Mouse (Mus musculus): ENCODE results near the gene 1700003H04Rik. TPM values are rescaled to one million over a fixed set of nuclear protein-coding genes. Genes with fewer than 3 reads are reported as not detected.

The 1700003H04Rik gene
- not detected in 2 replicates for polyA plus RNA-seq (2015; fragmentation: Nextera tagmentation; extraction: Ambion mirVana)

- TF ChIP-seq EP300 (IDR thresholded peaks at IDR 0.05; ENCODE audit: low read depth) (no peak), CTCF (IDR thresholded peaks at IDR 0.05; ENCODE audit: low read depth) (no peak)
Measured at GRCm38 (mm10) chr3:124581001-124581400, at the start of gene 1700003H04Rik. Gene 1700003H04Rik, minus strand, starts transcription at chr3:124581101.

GRCm38 (mm10) chr3:124623031-124623430 is 42.1 kb upstream of the 1700003H04Rik start:
- Histone ChIP-seq H3K36me3 (replicated peaks; ENCODE audit: insufficient read depth, low read length) (no peaks in the 10 kb centered on the region), H3K4me2 (ENCODE audit: low read depth, low read length) (no peak overlapping the region), H3K9ac (replicated peaks) (no peak overlapping the region), H3K4me3 (ENCODE audit: low read depth, low read length) (no peak overlapping the region), H3K27me3 (ENCODE audit: insufficient read depth, low read length) (no peaks in the 10 kb centered on the region), H3K4me1 (ENCODE audit: insufficient read depth) (no peaks in the 10 kb centered on the region), H3K27ac (ENCODE audit: low read depth) (no peak overlapping the region), H3K9me3 (ENCODE audit: low read length) (no peaks in the 10 kb centered on the region)
- no peak for DNase-seq
- TF ChIP-seq EP300 (IDR thresholded peaks at IDR 0.05; ENCODE audit: low read depth) (no peak), CTCF (IDR thresholded peaks at IDR 0.05; ENCODE audit: low read depth) (no peak)
- whole genome bisulfite sequencing (ENCODE audit: insufficient replicate concordance) = 64% methylated on average over 3 of the region's 3 CpGs
- ATAC-seq = no peak

More at GRCm38 (mm10) chr3:124581001-124581400, at the start of gene 1700003H04Rik:
- Histone ChIP-seq H3K4me2 (ENCODE audit: low read depth, low read length) (no peak within 1 kb of the TSS), H3K9ac (replicated peaks) (no peak within 1 kb of the TSS), H3K36me3 (replicated peaks; ENCODE audit: insufficient read depth, low read length) (no peaks in the 10 kb centered on the region), H3K4me1 (ENCODE audit: insufficient read depth) (no peaks in the 10 kb centered on the region), H3K27ac (ENCODE audit: low read depth) (no peak within 1 kb of the TSS), H3K27me3 (ENCODE audit: insufficient read depth, low read length) (no peaks in the 10 kb centered on the region), H3K9me3 (ENCODE audit: low read length) (no peaks in the 10 kb centered on the region), H3K4me3 (ENCODE audit: low read depth, low read length) (no peak within 1 kb of the TSS)
- ATAC-seq (no peak), DNase-seq (no peak)

- no peaks in the 10 kb centered on the region for H3K27me3 ChIP-seq (ENCODE audit: insufficient read depth, low read length)
- no peak overlapping the region for H3K4me2 ChIP-seq (ENCODE audit: low read depth, low read length)
- DNase-seq (no peak), ATAC-seq (no peak)
- WGBS (ENCODE audit: insufficient replicate concordance) = 47% methylated on average over 1 of the region's 1 CpGs
- H3K4me1 ChIP-seq (ENCODE audit: insufficient read depth) = no peaks in the 10 kb centered on the region
- no peak for TF ChIP-seq EP300 (IDR thresholded peaks at IDR 0.05; ENCODE audit: low read depth)
- no peak for TF ChIP-seq CTCF (IDR thresholded peaks at IDR 0.05; ENCODE audit: low read depth)
- no peak overlapping the region for H3K9ac ChIP-seq (replicated peaks)
- H3K4me3 ChIP-seq (ENCODE audit: low read depth, low read length) = no peak overlapping the region
- H3K9me3 ChIP-seq (ENCODE audit: low read length) = no peaks in the 10 kb centered on the region
- H3K36me3 ChIP-seq (replicated peaks; ENCODE audit: insufficient read depth, low read length) = no peaks in the 10 kb centered on the region
- H3K27ac ChIP-seq (ENCODE audit: low read depth) = no peak overlapping the region
Measured at GRCm38 (mm10) chr3:124613287-124613686, 32.4 kb upstream of the 1700003H04Rik start.

GRCm38 (mm10) chr3:124609956-124610355 is 29.1 kb upstream of the 1700003H04Rik start:
- H3K4me3 ChIP-seq (ENCODE audit: low read depth, low read length) = no peak overlapping the region
- no peak overlapping the region for H3K4me2 ChIP-seq (ENCODE audit: low read depth, low read length)
- no peak for ATAC-seq
- H3K36me3 ChIP-seq (replicated peaks; ENCODE audit: insufficient read depth, low read length) = no peaks in the 10 kb centered on the region
- no peaks in the 10 kb centered on the region for H3K4me1 ChIP-seq (ENCODE audit: insufficient read depth)
- H3K9me3 ChIP-seq (ENCODE audit: low read length) = no peaks in the 10 kb centered on the region
- no peaks in the 10 kb centered on the region for H3K27me3 ChIP-seq (ENCODE audit: insufficient read depth, low read length)
- DNase-seq = no peak
- H3K9ac ChIP-seq (replicated peaks) = no peak overlapping the region
- no peak overlapping the region for H3K27ac ChIP-seq (ENCODE audit: low read depth)
- no peak for TF ChIP-seq EP300 (IDR thresholded peaks at IDR 0.05; ENCODE audit: low read depth)
- TF ChIP-seq CTCF (IDR thresholded peaks at IDR 0.05; ENCODE audit: low read depth) = no peak

- DNase-seq (no peak), ATAC-seq (no peak)
- Histone ChIP-seq H3K27ac (ENCODE audit: low read depth) (no peak overlapping the region), H3K9ac (replicated peaks) (no peak overlapping the region), H3K27me3 (ENCODE audit: insufficient read depth, low read length) (no peaks in the 10 kb centered on the region), H3K4me2 (ENCODE audit: low read depth, low read length) (no peak overlapping the region), H3K4me1 (ENCODE audit: insufficient read depth) (no peaks in the 10 kb centered on the region), H3K9me3 (ENCODE audit: low read length) (no peaks in the 10 kb centered on the region), H3K4me3 (ENCODE audit: low read depth, low read length) (no peak overlapping the region), H3K36me3 (replicated peaks; ENCODE audit: insufficient read depth, low read length) (no peaks in the 10 kb centered on the region)
- TF ChIP-seq CTCF (IDR thresholded peaks at IDR 0.05; ENCODE audit: low read depth) (no peak), EP300 (IDR thresholded peaks at IDR 0.05; ENCODE audit: low read depth) (no peak)
Measured at GRCm38 (mm10) chr3:124606021-124606517, 25.2 kb upstream of the 1700003H04Rik start.

GRCm38 (mm10) chr3:124605518-124605917 is 24.6 kb upstream of the 1700003H04Rik start:
- no peak overlapping the region for H3K4me3 ChIP-seq (ENCODE audit: low read depth, low read length)
- WGBS (ENCODE audit: insufficient replicate concordance) = 67% methylated on average over 1 of the region's 1 CpGs
- no peak overlapping the region for H3K4me2 ChIP-seq (ENCODE audit: low read depth, low read length)
- no peak for ATAC-seq
- no peak for DNase-seq
- no peaks in the 10 kb centered on the region for H3K9me3 ChIP-seq (ENCODE audit: low read length)
- H3K4me1 ChIP-seq (ENCODE audit: insufficient read depth) = no peaks in the 10 kb centered on the region
- H3K36me3 ChIP-seq (replicated peaks; ENCODE audit: insufficient read depth, low read length) = no peaks in the 10 kb centered on the region
- TF ChIP-seq EP300 (IDR thresholded peaks at IDR 0.05; ENCODE audit: low read depth) = no peak
- no peak for TF ChIP-seq CTCF (IDR thresholded peaks at IDR 0.05; ENCODE audit: low read depth)
- no peak overlapping the region for H3K27ac ChIP-seq (ENCODE audit: low read depth)
- no peaks in the 10 kb centered on the region for H3K27me3 ChIP-seq (ENCODE audit: insufficient read depth, low read length)
- H3K9ac ChIP-seq (replicated peaks) = no peak overlapping the region

- Histone ChIP-seq H3K36me3 (replicated peaks; ENCODE audit: insufficient read depth, low read length) (no peaks in the 10 kb centered on the region), H3K27ac (ENCODE audit: low read depth) (no peak overlapping the region), H3K9ac (replicated peaks) (no peak overlapping the region), H3K9me3 (ENCODE audit: low read length) (no peaks in the 10 kb centered on the region), H3K4me1 (ENCODE audit: insufficient read depth) (no peaks in the 10 kb centered on the region), H3K27me3 (ENCODE audit: insufficient read depth, low read length) (no peaks in the 10 kb centered on the region), H3K4me3 (ENCODE audit: low read depth, low read length) (no peak overlapping the region), H3K4me2 (ENCODE audit: low read depth, low read length) (no peak overlapping the region)
- no peak for TF ChIP-seq CTCF (IDR thresholded peaks at IDR 0.05; ENCODE audit: low read depth)
- ATAC-seq (no peak), DNase-seq (no peak)
Measured at GRCm38 (mm10) chr3:124597789-124598188, 16.9 kb upstream of the 1700003H04Rik start.
